Comparison of ENCODE assay signal across 9 mouse cellular contexts in the genomic region with DNA sequence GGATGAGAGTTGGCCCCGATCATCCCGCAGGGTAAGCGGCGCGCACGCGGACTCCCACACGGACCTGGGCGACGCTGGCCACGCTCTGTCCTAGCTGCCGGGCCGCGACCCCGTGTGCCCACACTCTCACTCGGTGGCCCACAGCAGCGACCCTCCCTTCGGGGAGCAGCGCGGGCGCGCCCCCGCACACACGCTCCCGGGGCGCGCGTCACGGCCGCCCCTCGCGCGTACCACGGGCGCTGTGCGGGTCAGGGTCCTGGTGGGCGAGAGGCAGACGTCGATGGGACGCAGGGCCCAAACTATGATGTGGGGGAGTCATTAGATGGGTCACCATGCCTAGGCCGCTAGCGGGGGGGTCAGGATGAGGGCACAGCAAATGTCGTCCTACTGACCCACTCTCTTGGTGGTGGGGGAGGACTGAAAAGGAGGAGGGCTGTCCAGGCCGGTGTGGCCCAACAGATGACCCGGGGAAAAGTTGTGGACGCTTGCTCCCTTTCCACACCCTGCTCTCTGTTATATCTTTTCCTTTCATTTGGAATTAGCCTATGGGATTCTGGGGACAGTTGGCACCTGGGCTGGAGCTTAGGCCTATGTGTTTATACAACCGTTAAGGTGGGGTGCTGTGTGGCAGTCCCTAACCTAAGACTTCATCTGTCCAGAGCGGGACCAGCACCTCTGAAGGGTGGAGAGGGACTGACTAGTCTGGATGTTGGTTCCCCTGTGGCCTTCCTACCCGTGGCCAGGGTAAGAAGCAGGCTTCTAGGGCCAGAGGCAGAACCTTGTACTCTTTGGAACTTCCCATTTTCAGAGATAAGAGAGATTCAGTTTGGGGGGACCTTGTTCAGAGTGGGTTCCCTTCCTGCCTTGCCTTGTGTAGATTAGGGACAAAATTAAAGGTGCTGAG. TPM values are rescaled to one million over a fixed set of nuclear protein-coding genes. Genes with fewer than 3 reads are reported as not detected.
A peak's percentile ranks its signal among the peaks of the same experiment; 100 is the strongest.
DNase-seq lines count a peak whose midpoint lies in the region; ATAC-seq lines count a peak whose summit lies in the region.
"Had no signal": no experiment of that assay in that cellular context is flagged by ENCODE, and none has a peak within 500 bp of the region (broad histone marks: within the 10 kb centered on the region; RNA-seq: fewer than 3 reads in every experiment).

No protein-coding gene starts in this region.

- peak overlapping the region; percentile 85 for H3K27ac ChIP-seq in liver, embryonic 15.5 days (replicated peaks)

- peak overlapping the region; percentile 90 for H3K4me3 ChIP-seq in liver, embryonic 15.5 days (replicated peaks)

- no peaks in the 10 kb centered on the region for H3K36me3 ChIP-seq in liver, embryonic 15.5 days (replicated peaks)
- H3K36me3 ChIP-seq in splenic B cell, adult 2 months (ENCODE audit: control insufficient read depth, insufficient read depth, low read length, poor library complexity, severe bottlenecking), result no peaks in the 10 kb centered on the region

- H3K4me1 ChIP-seq in liver, embryonic 15.5 days (replicated peaks), result peaks cover 93% of the 10 kb centered on the region

- no peaks in the 10 kb centered on the region for H3K9me3 ChIP-seq in liver, embryonic 15.5 days (replicated peaks)

- ATAC-seq in liver, embryonic 15.5 days (ENCODE audit: insufficient read depth), result peak; percentile 45
- ATAC-seq: Patski had no signal

- peak overlapping the region; percentile 92 for H3K9ac ChIP-seq in liver, embryonic 15.5 days

- peak; percentile 74 for DNase-seq in embryo, embryonic 11 days
- no peak for DNase-seq in embryo, embryonic 9.5 days (ENCODE audit: extremely low spot score)
- peak; percentile 72 for DNase-seq in A20 (ENCODE audit: low read depth, low spot score)
- DNase-seq in cerebellum, adult 9-11 months, result peak; percentile 81
- DNase-seq in heart, postnatal 10 days, result peak; percentile 54 to 61
- DNase-seq in splenic B cell, adult 2 months (ENCODE audit: low read depth, low spot score), result peak; percentile 49
- no peak for DNase-seq in right cerebral cortex, postnatal 36 days (ENCODE audit: low spot score in 2 of 2)

- H3K4me2 ChIP-seq in liver, embryonic 15.5 days, result peak overlapping the region; percentile 98

- intact Hi-C loops in heart, postnatal 10 days (cut with DNase I), result loop anchor here (10.0 kb wide), 1 partner anchor 156 kb away; a partner anchor contains a TSS

- no peaks in the 10 kb centered on the region for H3K27me3 ChIP-seq in liver, embryonic 15.5 days
- no peaks in the 10 kb centered on the region for H3K27me3 ChIP-seq in splenic B cell, adult 2 months (ENCODE audit: control insufficient read depth, insufficient read depth, low read length, poor library complexity, severe bottlenecking)
- H3K27me3 ChIP-seq: Patski had no signal

- whole genome bisulfite sequencing in liver, embryonic 15.5 days (ENCODE audit: insufficient replicate concordance), result under 1% methylated on average over 48 of the region's 49 CpGs

RNA-seq across cellular contexts. Expression of a gene that starts 1.7 kb away (rescaled TPM):
- total RNA-seq in heart, postnatal 10 days (2021), result 10 to 100 TPM; 37.2 to 42.1 TPM
- 6.3 and 7.8 TPM in 2 replicates for polyA plus RNA-seq in liver, embryonic 15.5 days (2015; fragmentation: Nextera tagmentation; extraction: Ambion mirVana)

RNA-seq across cellular contexts. Expression of a gene that starts 25.6 kb away (rescaled TPM):
- total RNA-seq in heart, postnatal 10 days (2021), result 10 to 100 TPM; 15.1 to 17.1 TPM
- polyA plus RNA-seq in liver, embryonic 15.5 days (2015; fragmentation: Nextera tagmentation; extraction: Ambion mirVana), result 0.01 and 0.08 TPM in 2 replicates

Comparison
In these comparisons a context has a peak if more than half of its experiments do, and no peak if none do; other contexts are left out.
1. DNase-seq: peak in embryo, embryonic 11 days (single experiment), A20 (single experiment), cerebellum, adult 9-11 months (single experiment), heart, postnatal 10 days (2 of 2) and splenic B cell, adult 2 months (single experiment); none in embryo, embryonic 9.5 days (single experiment) and right cerebral cortex, postnatal 36 days (0 of 2).